Mouse (Mus musculus): ENCODE results near the gene Prkca.

DNA sequence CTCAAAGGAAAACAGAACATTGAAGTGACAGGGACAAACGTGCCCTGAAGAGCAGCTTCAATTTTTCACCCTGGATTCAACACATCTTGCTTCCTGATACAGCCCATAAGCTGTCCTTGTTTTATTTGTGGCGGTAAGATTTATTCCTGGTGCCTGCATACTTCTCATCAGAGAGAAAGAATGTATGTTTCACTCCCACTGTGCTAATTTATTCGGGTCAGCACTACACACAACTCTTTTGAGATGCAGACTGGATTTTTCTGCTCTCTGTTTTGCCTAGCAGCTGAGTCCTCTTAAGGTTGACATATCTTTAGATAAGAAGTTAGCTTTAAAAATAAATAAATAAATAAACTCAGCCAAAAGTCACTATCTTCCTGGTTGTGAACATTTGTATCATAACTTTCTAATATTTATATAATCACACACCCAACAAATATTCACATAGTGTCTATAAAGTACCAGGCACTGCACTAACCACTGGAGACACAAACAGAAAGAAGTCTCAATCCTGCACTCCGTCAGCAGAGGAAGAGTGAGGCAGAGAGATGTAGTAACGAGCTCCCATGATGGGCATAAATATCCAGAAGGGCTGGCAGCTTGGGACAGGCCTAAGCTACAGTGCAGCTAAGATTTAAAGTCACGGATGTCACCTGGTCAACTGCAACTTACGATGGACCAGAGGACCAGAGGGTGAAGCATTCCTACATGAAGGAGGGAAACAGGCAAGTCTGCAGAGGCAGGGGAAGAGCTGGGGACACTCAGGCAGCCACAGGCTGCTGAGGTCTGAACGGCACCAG lies 9.9 kb downstream of the Prkca start:
- TF ChIP-seq CTCF (IDR thresholded peaks at IDR 0.05; ENCODE audit: insufficient read depth, low read depth, low read length) (no peak), POLR2A (IDR thresholded peaks at IDR 0.05; ENCODE audit: insufficient read depth, low read depth, low read length) (no peak)

Measured in olfactory bulb, adult 2 months (tissue).